Mouse (Mus musculus) brain, embryonic 14.5 days (tissue): ENCODE data around the gene Dhrs3. TPM values are rescaled to one million over a fixed set of nuclear protein-coding genes. Genes with fewer than 3 reads are reported as not detected.
A peak's percentile ranks its signal among the peaks of the same experiment; 100 is the strongest.

Source experiments
- DNase-seq: peaks from one replicate; pipeline ENCODE4 v3.0.0-alpha.2; 2011; ENCODE audit warnings: low read depth
- CTCF ChIP-seq: fragments of 200-500 bp; IDR thresholded peaks from 2 replicates; pipeline ENCODE4 v1.5.1; 2012; ENCODE audit warnings: inconsistent platforms, mild to moderate bottlenecking, moderate library complexity, borderline replicate concordance; ENCODE audit not compliant: insufficient read depth, insufficient read length; ENCODE audit errors: extremely low read depth
- POLR2A ChIP-seq: fragments of 200-500 bp; IDR thresholded peaks from 2 replicates; pipeline ENCODE4 v1.6.1; 2012; ENCODE audit warnings: mild to moderate bottlenecking, inconsistent platforms, borderline replicate concordance; ENCODE audit not compliant: poor library complexity, insufficient read depth, insufficient read length, severe bottlenecking; ENCODE audit errors: extremely low read depth
- polyA plus RNA-seq: library from polyadenylated mRNA; depleted of rRNA; stranded (reverse); fragments of >200 nt; gene quantifications from 2 replicates; pipeline ENCODE4 v1.2.3, GENCODE M21; 2012

Gene Dhrs3
- polyA plus RNA-seq, 1 experiment = 20.0 TPM

- peak; percentile 81 for DNase-seq
- TF ChIP-seq CTCF = no peak
- no peak for TF ChIP-seq POLR2A
Measured at GRCm38 (mm10) chr4:144929811-144930221, 37.2 kb downstream of the Dhrs3 start.

GRCm38 (mm10) chr4:144930366-144930765 lies 37.7 kb downstream of the Dhrs3 start:
- DNase-seq = peak; percentile 69

GRCm38 (mm10) chr4:144931167-144931566 lies 38.5 kb downstream of the Dhrs3 start:
- DNase-seq = no peak
- TF ChIP-seq CTCF (no peak), POLR2A (no peak)

More at GRCm38 (mm10) chr4:144930366-144930765, 37.7 kb downstream of the Dhrs3 start:
- TF ChIP-seq CTCF = no peak
- TF ChIP-seq POLR2A = no peak

- DNase-seq = peak; percentile 14
Measured at GRCm38 (mm10) chr4:144934501-144934900, 41.9 kb downstream of the Dhrs3 start.

GRCm38 (mm10) chr4:144936563-144937154 lies 44.0 kb downstream of the Dhrs3 start:
- TF ChIP-seq POLR2A (no peak), CTCF (no peak)
- DNase-seq = peak; percentile 83

More at GRCm38 (mm10) chr4:144934501-144934900, 41.9 kb downstream of the Dhrs3 start:
- no peak for TF ChIP-seq POLR2A
- no peak for TF ChIP-seq CTCF

- no peak for DNase-seq
- no peak for TF ChIP-seq CTCF
- no peak for TF ChIP-seq POLR2A
Measured at GRCm38 (mm10) chr4:144939847-144940411, 47.3 kb downstream of the Dhrs3 start.

- TF ChIP-seq CTCF (no peak), POLR2A (no peak)
- DNase-seq = no peak
Measured at GRCm38 (mm10) chr4:144940796-144941462, 48.3 kb downstream of the Dhrs3 start.

GRCm38 (mm10) chr4:144942433-144942832 lies 49.8 kb downstream of the Dhrs3 start:
- TF ChIP-seq POLR2A (no peak), CTCF (no peak)
- DNase-seq = no peak

GRCm38 (mm10) chr4:144943273-144943672 lies 50.6 kb downstream of the Dhrs3 start:
- no peak for DNase-seq
- TF ChIP-seq POLR2A (no peak), CTCF (no peak)

GRCm38 (mm10) chr4:144947738-144948390 lies 55.2 kb downstream of the Dhrs3 start:
- DNase-seq = no peak
- TF ChIP-seq CTCF = no peak
- TF ChIP-seq POLR2A = no peak
